Mouse (Mus musculus) embryonic fibroblast, embryonic 13.5 days (primary cell): ENCODE results near the gene Abcc8.

Source experiments
- CTCF ChIP-seq: IDR thresholded peaks from 2 replicates; pipeline ENCODE4 v1.5.1; 2011; ENCODE audit warnings: mild to moderate bottlenecking, control low read depth, low read length, moderate library complexity, borderline replicate concordance; ENCODE audit not compliant: insufficient read depth
- POLR2A ChIP-seq: IDR thresholded peaks from 2 replicates; pipeline ENCODE4 v1.6.1; 2011; ENCODE audit warnings: low read depth, mild to moderate bottlenecking, control low read depth, low read length, moderate library complexity

DNA sequence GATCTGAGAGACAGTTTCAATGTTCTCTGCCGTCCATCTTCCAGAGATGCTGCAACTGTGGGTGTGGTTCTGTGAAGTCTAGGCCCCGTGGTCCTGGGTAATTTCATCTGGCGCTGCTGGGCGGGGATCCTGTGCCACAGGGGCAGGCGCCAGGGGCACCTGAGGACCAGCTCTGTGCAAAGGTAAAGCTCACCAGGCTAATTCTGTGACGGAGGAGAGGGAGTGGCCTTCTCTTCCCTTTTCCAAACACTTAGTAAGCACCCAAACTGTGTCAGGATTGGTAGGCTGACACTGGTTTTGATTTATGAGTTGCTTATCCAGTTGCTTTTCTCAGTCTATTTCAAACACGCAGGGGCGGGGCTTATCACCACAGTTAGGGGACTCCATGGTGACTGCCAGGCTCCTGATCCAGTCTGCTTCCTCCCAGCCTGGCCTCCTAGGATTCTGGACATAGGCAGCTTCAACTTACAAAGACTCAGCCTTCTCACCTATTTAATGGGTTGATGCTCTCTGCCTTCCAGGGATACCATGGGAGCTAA is 40.8 kb upstream of the Abcc8 start:
- TF ChIP-seq POLR2A = no peak
- no peak for TF ChIP-seq CTCF
